24 mouse cellular contexts compared by ENCODE assay signal in the genomic region with DNA sequence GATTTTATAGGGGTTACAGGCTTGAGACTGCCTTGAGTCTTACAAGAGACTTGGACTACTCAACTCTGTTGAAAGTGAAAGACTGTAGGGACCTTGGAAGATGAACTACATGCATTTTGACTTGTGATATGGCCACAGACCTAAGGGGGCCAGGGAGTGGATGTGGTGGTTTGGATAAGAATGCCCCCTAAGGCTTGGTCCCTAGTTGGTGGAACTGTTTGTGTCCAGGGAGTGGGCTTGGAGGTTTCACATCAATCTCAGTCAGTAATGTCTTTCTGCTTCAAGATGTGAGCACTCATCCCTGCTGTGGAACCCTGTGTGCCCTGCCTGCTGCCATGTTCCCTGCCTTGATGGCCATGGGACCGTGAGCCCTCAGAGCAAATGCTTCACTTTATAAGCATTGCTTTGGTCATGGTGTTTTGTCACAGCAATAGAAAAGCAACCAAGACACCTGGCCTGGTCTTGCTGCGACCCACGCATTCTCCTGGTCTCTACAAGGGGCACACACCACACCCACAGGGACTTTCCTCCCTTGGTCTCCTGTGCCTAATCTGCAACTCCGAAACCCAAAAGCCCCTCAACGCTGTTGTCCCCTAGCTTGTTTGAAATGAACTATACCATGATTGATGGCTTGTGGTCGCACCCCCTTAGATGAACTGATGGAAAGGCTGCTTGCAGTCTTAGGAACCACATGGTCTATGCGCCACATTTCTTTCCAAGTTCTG. TPM values are rescaled to one million over a fixed set of nuclear protein-coding genes. Genes with fewer than 3 reads are reported as not detected.
DNase-seq lines count a peak whose midpoint lies in the region; ATAC-seq and TF ChIP-seq lines count a peak whose summit lies in the region.
"Had no signal": no experiment of that assay in that cellular context is flagged by ENCODE, and none has a peak within 500 bp of the region (broad histone marks: within the 10 kb centered on the region; RNA-seq: fewer than 3 reads in every experiment).

No protein-coding gene starts in this region.

- no peak overlapping the region for H3K4me2 ChIP-seq in midbrain, embryonic 11.5 days
- H3K4me2 ChIP-seq in midbrain, embryonic 14.5 days (ENCODE audit: low read length): no peak overlapping the region

- no peak for TF ChIP-seq CTCF in ES-Bruce4 (IDR thresholded peaks at IDR 0.05; ENCODE audit: low read depth, low read length)
- no peak for TF ChIP-seq CTCF in cerebellum, adult 2 months (IDR thresholded peaks at IDR 0.05; ENCODE audit: borderline replicate concordance, insufficient read depth, low read depth, low read length)

- no peak for TF ChIP-seq EP300 in ES-Bruce4 (IDR thresholded peaks at IDR 0.05; ENCODE audit: insufficient read depth, low read depth, low read length)

- 98% methylated on average over 7 of the region's 7 CpGs for WGBS in midbrain, embryonic 11.5 days
- WGBS in midbrain, embryonic 14.5 days: 95% methylated on average over 7 of the region's 7 CpGs
- WGBS in cerebellum, adult 2 months: 98% methylated on average over 7 of the region's 7 CpGs

- H3K36me3 ChIP-seq in midbrain, embryonic 11.5 days (ENCODE audit: control insufficient read depth, insufficient read depth, low read length): peaks cover 37% of the 10 kb centered on the region
- H3K36me3 ChIP-seq in midbrain, embryonic 14.5 days (ENCODE audit: control insufficient read depth, insufficient read depth, low read length): peaks cover 94% of the 10 kb centered on the region
- peaks cover 59% of the 10 kb centered on the region for H3K36me3 ChIP-seq in ES-Bruce4 (ENCODE audit: control insufficient read depth, insufficient read depth, low read length, poor library complexity, severe bottlenecking)

- no peaks in the 10 kb centered on the region for H3K4me1 ChIP-seq in midbrain, embryonic 11.5 days (ENCODE audit: control insufficient read depth, insufficient read depth, low read length)
- H3K4me1 ChIP-seq in midbrain, embryonic 14.5 days (ENCODE audit: control insufficient read depth, insufficient read depth, low read length): no peaks in the 10 kb centered on the region
- H3K4me1 ChIP-seq in ES-Bruce4 (ENCODE audit: control insufficient read depth, insufficient read depth, low read length): peaks cover 4% of the 10 kb centered on the region
- no peaks in the 10 kb centered on the region; the same call in 1 of the 2 replicates for H3K4me1 ChIP-seq in cerebellum, adult 2 months (ENCODE audit: control insufficient read depth, insufficient read depth, low read length)

- no peaks in the 10 kb centered on the region for H3K27me3 ChIP-seq in midbrain, embryonic 11.5 days (ENCODE audit: control insufficient read depth, insufficient read depth, low read length)
- H3K27me3 ChIP-seq in midbrain, embryonic 14.5 days (ENCODE audit: control insufficient read depth, insufficient read depth, low read length): no peaks in the 10 kb centered on the region
- no peaks in the 10 kb centered on the region for H3K27me3 ChIP-seq in ES-Bruce4 (ENCODE audit: control insufficient read depth, insufficient read depth, low read length, poor library complexity, severe bottlenecking)
- no peaks in the 10 kb centered on the region for H3K27me3 ChIP-seq in cerebellum, adult 2 months (ENCODE audit: control insufficient read depth, insufficient read depth, low read length)
- H3K27me3 ChIP-seq: CH12.LX, Patski had no signal

- peak; percentile 67 for DNase-seq in heart, adult 11 months
- no peak for DNase-seq in heart, postnatal 4 days
- DNase-seq in midbrain, embryonic 11.5 days (ENCODE audit: low spot score, missing footprints): peak; percentile 71
- DNase-seq in midbrain, embryonic 14.5 days: no peak
- no peak for DNase-seq in cerebellum, adult 2 months
- DNase-seq: adrenal gland, adult 2 months; adrenal gland, adult 8-10 months; adrenal gland, postnatal 10 days; adrenal gland, postnatal 14 days; adrenal gland, postnatal 25 days; adrenal gland, postnatal 36 days; B cell, adult 2 months; cerebellum, adult 11 months; cerebellum, adult 11-12 months; cerebellum, adult 18-20 months; cerebellum, adult 8-10 months had no signal

- ATAC-seq in midbrain, embryonic 11.5 days (ENCODE audit: low FRiP score): no peak
- ATAC-seq in midbrain, embryonic 14.5 days (ENCODE audit: low FRiP score, low TSS enrichment): no peak
- ATAC-seq: activated CD4-positive, CD25-positive, alpha-beta regulatory T cell, adult 4 months; CD4-positive, CD25-positive, alpha-beta regulatory T cell, adult 4 months; Patski had no signal

- H3K4me3 ChIP-seq in midbrain, embryonic 11.5 days (ENCODE audit: low read depth, low read length): no peak overlapping the region
- H3K4me3 ChIP-seq in midbrain, embryonic 14.5 days (replicated peaks; ENCODE audit: low read depth, low read length): no peak overlapping the region
- no peak overlapping the region for H3K4me3 ChIP-seq in ES-Bruce4 (ENCODE audit: low read depth, low read length)
- no peak overlapping the region for H3K4me3 ChIP-seq in cerebellum, adult 2 months (replicated peaks; ENCODE audit: insufficient read depth, low read depth, low read length)

- H3K27ac ChIP-seq in midbrain, embryonic 11.5 days (ENCODE audit: low read depth, low read length): no peak overlapping the region
- no peak overlapping the region for H3K27ac ChIP-seq in midbrain, embryonic 14.5 days (replicated peaks; ENCODE audit: low read depth, low read length)
- H3K27ac ChIP-seq in ES-Bruce4 (ENCODE audit: insufficient read depth, low read length): 0 out of 2 replicates have a peak overlapping the region, but pooled peaks have one; percentile 1
- no peak overlapping the region for H3K27ac ChIP-seq in cerebellum, adult 2 months (ENCODE audit: insufficient read depth, low read length)

- no peaks in the 10 kb centered on the region for H3K9me3 ChIP-seq in midbrain, embryonic 11.5 days (ENCODE audit: control insufficient read depth, low read length)
- no peaks in the 10 kb centered on the region for H3K9me3 ChIP-seq in midbrain, embryonic 14.5 days (ENCODE audit: control insufficient read depth, low read length)
- H3K9me3 ChIP-seq in ES-Bruce4 (replicated peaks; ENCODE audit: control insufficient read depth, insufficient read depth, low read length, poor library complexity, severe bottlenecking): no peaks in the 10 kb centered on the region
- H3K9me3 ChIP-seq: G1E had no signal

- no peak overlapping the region for H3K9ac ChIP-seq in midbrain, embryonic 11.5 days (ENCODE audit: low read length)
- H3K9ac ChIP-seq in midbrain, embryonic 14.5 days (replicated peaks; ENCODE audit: low read length): no peak overlapping the region
- H3K9ac ChIP-seq in ES-Bruce4 (ENCODE audit: low read depth, poor library complexity, severe bottlenecking): no peak overlapping the region

- TF ChIP-seq POLR2A in ES-Bruce4 (IDR thresholded peaks at IDR 0.05; ENCODE audit: insufficient read depth, low read length): no peak
- TF ChIP-seq POLR2A in cerebellum, adult 2 months (IDR thresholded peaks at IDR 0.05; ENCODE audit: borderline replicate concordance, insufficient read depth, low read length): no peak

RNA-seq across cellular contexts. Expression of a gene that starts 44.7 kb away (rescaled TPM):
- under 1 TPM; 0.20 to 0.24 TPM for total RNA-seq in heart, postnatal 4 days (2021)
- 0.36 and 0.41 TPM in 2 replicates for polyA plus RNA-seq in midbrain, embryonic 11.5 days (2014; fragmentation: Nextera tagmentation; extraction: Ambion mirVana)
- polyA plus RNA-seq in midbrain, embryonic 14.5 days (2014; fragmentation: Nextera tagmentation; extraction: Ambion mirVana): 1.7 and 2.0 TPM in 2 replicates
- 0.68 and 1.5 TPM in 2 replicates for polyA plus RNA-seq in ES-Bruce4 (2011; ENCODE audit: insufficient read depth, insufficient read length, low read depth, missing spikeins)
- 1.5 and 1.8 TPM in 2 replicates for polyA plus RNA-seq in cerebellum, adult 2 months (2012; rRNA removed)
- total RNA-seq: G1E, MEL had no signal
- polyA plus RNA-seq: C2C12 had no signal

Comparison
In these comparisons a context has a peak if more than half of its experiments do, and no peak if none do; other contexts are left out.
1. DNase-seq: peak in heart, adult 11 months (single experiment) and midbrain, embryonic 11.5 days (single experiment); none in heart, postnatal 4 days (single experiment), midbrain, embryonic 14.5 days (single experiment) and cerebellum, adult 2 months (0 of 2).